Mouse (Mus musculus) left cerebral cortex, postnatal 36 days (tissue): ENCODE data around the gene Ier2. TPM values are rescaled to one million over a fixed set of nuclear protein-coding genes. Genes with fewer than 3 reads are reported as not detected.
A peak's percentile ranks its signal among the peaks of the same experiment; 100 is the strongest.

Source experiments
- DNase-seq, 2 experiments: peaks; one replicate each; pipeline ENCODE4 v3.0.0; 2021 to 2022; ENCODE audit warnings: low spot score in 2 of 2, mixed read lengths in 1 of 2
- intact Hi-C: fragments of 180-260 bp; cut with DNase I; formaldehyde crosslinking; loops from one replicate; pipeline ENCODE4 v1.15.1; 2025
- total RNA-seq, 2 experiments: library from RNA; stranded (reverse); gene quantifications; 2 replicates each; pipeline ENCODE4 v1.2.3; 2021

Ier2 gene
- total RNA-seq: 10 to 100 TPM in 1 of 2 experiments, 1 to 10 TPM in 1; 5.6 to 27.6 TPM

DNA sequence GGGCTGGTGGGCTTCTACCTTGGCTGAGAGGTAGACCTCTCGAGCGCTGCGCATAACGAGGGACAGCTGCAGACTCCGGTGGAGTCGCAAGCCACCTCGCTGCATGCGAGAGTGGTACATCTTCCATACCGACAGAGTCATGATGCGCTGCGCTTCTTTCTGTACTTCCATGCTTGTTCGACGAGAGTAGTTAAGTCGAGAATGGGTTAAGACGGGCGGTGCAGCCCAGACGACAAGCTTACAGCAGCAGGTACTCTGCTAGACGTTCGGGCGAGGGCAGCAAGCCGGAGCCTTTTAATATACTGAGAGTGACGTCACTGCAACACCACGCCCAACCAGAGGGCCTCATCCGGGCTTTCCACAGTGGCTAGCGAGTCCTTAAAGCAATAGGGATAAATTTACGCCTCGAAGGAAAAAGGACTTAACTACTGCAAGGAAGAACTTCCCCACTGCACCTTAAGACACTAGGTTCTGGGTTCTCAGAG, at the start of gene Ier2:
Gene Ier2, minus strand, starts transcription at position 272 of the 485 bp plus-strand sequence.
- peak; percentile 92 to 95 for DNase-seq
- intact Hi-C loops: loop anchor here (1.0 to 5.0 kb wide), 2 partner anchors 23 to 40 kb away; partner anchors contain the start of gene Lyl1

DNA sequence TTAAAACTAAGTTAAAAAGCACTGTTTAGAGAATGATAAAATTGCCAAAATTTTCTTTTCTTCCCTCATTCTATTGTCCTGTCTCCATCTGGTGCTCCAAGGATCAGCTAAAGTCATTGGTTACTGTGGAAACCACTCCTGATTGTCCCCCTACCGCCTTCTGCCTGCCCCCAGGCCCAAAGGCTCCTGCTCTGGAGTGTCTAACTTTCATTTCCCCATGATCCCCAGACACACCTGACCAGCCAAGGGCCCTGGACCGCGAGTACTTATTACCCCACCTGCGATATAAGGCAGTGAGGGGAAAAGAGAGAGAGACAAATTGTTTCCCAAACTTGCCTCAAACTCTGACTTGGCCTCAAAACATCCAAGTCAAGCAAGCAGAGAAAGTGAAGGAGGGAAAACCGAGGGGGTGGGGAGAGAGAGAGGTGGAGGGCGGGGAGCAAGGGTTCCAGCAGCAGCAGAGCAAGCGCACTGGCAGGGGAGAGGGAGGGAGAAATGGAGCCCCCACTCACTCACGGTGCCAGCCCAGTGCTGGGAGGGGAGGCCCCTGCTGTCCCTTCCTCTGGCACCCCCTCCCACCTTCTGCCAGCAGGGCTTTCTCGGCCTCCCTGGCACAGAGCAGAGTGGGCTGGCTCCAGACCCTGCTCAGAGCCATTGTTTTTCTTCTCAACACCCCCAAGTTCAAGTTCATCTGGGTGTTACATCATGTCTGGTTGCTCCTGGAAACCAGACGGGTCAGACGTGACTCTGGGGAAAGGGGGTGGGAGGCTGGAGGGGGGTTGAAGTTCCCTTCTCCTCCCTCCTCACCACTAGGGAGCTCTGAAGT, 49.5 kb upstream of the Ier2 start:
- intact Hi-C loops: no loop called here
- peak in 1 of 2 experiments; percentile 34 for DNase-seq

DNA sequence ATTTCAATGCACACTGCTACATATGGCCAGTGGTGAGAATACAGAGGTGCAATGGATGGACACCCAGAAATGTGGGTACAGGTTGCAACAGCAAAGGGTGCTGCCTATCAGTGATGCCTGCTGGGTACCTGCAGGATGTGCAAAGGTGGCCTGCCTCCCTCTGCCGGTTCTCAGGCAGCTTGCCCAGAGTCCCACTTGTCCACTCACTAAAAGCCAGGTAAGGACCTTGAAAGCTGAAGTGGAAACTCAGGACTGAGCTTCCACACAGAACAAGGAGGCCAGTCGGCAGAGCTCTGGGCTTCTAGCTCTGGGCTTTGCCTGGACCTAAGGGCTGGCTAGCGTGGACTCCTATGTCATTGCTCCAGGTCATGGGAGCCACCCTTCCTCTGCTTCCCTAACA, 48.7 kb upstream of the Ier2 start:
- intact Hi-C loops: no loop called here
- no peak for DNase-seq

DNA sequence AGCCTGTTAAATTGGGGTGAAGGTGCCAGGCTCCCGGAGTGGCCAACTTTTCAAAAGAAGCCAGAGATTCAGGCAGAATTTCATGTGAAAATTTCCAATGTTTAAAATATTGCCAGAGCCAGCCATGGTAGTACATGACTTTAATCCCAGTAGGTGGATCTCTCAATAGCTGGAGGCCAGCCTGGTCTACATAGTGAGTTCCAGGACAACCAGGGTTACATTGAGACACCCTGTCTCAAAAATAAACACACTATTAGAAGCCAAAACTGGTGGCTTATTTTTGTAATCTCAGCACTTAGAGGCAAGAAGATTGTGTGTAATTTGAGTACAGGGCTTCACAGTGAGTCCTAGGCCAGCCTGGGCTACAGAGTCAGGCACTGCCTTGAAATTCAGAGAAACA, 47.3 kb upstream of the Ier2 start:
- intact Hi-C loops: loop anchor here (1.0 kb wide), 1 partner anchor 102 kb away; no protein-coding TSS in a partner anchor

DNA sequence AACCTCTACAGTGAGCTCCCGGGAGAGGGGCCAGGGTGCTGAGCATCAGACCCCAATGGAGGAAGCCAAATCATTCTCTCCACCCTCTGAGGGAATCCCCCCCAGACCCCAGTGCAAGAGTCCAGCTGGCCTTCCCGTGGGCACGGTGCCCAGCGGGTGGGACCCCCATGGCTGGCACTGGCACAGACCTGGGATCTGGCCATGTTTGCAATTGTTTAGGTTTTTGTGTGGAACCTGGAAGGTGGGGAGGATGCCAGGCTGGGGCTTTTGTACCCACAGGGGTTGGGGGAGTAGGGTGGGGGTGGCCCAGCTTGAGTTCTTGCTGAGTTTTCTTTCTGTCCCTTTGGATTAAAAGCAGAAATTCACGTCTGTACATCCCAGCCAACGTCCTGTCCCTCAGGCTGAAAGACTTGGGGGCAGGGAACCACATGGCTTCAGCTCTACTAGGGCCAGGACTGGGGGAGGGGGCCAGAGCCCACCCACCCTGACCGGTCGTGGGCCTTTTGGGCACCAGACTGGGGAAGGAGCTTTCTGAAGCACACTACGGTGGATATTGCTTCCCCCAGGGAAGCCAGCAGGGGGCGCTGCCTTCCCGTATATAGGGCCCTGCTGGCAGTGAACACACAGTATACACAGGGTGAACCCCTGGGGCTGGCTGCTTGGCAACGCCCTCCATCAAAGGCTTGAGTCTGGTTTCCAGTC, 46.3 kb upstream of the Ier2 start:
- intact Hi-C loops: loop anchor here (1.0 kb wide), 1 partner anchor 103 kb away; no protein-coding TSS in a partner anchor

More for the DNA sequence above, 47.3 kb upstream of the Ier2 start:
- no peak for DNase-seq

DNA sequence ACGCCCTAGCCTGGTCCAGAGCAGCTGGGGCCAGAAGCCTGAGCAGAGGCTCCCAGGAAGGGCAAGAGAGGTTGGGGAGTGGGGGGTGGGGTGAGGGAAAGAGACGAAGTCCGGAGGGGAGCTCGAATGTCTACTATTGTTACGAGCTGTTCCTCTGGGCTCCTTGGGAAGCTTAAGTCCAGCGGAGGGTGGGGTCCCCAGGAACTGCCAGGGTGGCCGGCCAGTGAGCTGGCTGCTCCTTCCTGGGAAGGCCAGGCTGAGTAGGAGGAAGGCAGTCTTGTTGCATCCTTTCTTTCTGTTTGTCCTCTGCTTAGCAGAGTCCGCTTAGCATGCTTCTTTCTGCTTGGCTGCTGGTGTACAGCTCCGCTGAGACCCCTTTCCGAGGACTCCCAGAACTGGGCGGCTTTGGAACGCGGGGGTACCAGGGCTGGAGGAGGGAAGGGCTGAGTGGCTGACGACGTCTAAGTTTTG, 45.5 kb upstream of the Ier2 start:
- intact Hi-C loops: no loop called here
- no peak for DNase-seq

More for the DNA sequence above, 46.3 kb upstream of the Ier2 start:
- peak; percentile 84 for DNase-seq

DNA sequence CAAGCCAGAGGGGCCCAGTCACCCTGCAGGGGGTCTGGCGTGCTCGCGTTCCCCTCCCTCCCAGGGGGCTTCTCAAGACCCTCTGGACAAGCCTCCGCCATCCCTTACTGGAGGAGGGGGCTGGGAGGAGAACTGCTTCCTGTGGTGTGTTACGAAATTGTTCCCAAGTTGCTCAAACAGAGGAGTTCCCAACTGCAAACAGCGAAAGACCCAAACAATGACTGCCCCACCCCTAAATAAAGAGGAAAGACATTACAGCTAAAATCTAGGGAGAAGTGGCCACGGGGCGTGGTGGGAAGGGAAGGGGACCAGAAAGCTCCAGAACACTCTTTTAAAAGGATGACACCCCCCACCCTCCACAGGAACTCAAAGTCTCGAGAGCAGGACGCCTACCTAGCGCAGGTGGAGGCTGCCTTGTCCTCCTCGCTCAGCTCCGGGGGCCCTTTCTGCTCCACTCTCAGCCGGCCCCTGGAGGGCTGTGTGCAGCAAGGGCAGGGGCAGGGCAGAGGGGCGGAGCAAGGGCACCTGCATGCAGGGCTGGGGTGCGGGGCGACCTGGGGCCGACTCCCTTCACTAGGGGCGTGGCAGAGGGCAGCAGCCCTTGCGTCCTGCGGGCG, 44.7 kb upstream of the Ier2 start:
- intact Hi-C loops: no loop called here
- no peak for DNase-seq

DNA sequence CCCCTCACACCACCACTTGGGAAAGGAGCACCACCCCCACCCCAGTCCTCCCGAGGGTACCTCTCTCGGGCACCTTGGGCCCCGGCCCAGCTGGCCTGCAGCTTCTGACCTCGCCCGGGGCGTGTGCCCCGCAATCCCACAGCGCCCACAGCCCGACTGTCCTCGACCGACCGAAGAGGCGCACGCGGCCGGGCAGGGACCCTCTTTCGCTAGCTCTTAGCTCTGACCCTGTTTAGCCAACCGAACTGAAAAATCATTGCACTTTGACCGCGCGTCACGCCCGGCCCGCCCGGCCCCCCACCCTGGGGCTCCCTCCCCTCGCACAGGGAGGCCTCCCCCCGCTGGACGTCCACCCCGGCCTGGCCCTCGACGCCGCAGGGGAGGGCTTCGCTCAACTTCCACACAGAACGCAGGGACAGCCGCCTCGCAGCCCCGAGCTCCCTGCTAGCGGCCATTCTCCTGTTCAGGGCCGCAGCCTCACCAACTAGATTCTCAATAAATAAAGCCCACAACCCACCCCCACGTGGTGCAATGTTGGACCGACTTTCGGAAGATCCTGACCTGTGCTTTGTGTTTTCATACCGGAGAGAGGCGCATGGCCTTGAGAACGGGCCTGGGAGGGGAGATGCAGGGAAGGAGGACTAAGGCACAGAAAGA, 44.1 kb upstream of the Ier2 start:
- DNase-seq: no peak
- intact Hi-C loops: no loop called here

DNA sequence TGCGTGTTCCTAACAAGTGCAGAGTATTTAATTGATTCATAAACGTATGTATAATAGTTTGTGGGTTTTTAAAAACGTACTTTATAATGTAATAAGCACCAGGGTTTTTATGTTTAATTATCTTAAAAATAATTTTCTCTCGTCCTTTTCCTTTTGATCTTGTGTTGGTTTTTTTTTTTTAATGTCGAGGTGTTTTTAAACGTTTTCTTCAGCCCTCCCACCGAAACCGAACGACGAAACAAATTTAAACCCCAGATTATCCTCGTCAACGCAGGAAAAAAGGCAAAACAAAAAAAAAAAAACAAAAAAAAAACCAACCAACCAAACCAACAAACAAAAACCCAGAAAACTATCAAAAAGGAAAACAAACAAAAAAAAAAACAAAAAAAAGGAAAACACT, 43.3 kb upstream of the Ier2 start:
- intact Hi-C loops: no loop called here

DNA sequence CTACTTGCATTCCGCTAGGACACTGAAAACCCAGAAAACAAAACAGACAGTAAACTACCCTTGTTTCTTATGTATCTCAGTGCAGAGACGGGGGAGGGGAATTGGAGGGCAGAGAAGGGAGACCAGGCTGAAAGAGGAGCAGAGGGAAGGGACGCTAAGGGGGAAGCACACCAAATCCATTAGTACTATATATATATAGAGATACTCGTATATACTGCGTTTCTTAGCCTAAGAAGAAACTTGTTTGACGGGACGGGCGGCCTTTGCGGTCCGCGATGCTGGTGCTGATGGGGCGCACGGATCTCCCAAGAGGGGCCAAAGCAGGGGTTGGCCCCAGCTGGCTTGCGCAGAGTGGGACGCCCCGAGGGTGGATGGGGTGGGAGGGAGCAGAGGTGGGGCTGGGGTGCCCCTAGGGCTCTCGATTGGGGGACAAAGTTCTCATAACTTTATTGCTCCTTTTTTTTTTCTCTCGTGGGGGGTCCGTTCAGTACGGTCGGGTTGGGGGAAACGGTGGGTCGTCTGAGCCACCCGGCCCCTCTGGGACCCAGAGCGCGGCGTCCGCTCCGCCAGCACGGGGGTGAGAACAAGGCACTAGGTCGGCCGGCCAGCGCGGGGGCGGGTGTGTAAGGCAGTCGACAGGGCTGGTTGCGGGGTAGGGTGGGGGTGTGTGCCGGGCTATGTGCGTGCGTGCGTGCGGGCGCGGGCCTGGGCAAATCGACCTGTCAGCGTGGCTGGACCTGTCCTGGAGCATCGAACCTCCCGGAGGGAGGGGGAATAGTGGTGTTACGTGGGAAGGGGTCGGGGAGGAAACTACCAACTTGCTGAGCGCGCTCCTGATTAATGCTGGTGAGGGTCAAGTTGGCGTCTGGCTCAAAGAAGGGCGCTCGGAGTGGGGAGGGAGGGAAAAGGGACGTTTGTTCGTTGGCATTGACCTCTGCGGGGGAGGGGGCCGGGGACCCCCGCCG, 42.5 kb upstream of the Ier2 start:
- intact Hi-C loops: loop anchor here (5.0 kb wide), 1 partner anchor 43 kb away; the partner anchor contains the start of gene Ier2
- DNase-seq: no peak

More for the DNA sequence above, 43.3 kb upstream of the Ier2 start:
- DNase-seq: no peak

DNA sequence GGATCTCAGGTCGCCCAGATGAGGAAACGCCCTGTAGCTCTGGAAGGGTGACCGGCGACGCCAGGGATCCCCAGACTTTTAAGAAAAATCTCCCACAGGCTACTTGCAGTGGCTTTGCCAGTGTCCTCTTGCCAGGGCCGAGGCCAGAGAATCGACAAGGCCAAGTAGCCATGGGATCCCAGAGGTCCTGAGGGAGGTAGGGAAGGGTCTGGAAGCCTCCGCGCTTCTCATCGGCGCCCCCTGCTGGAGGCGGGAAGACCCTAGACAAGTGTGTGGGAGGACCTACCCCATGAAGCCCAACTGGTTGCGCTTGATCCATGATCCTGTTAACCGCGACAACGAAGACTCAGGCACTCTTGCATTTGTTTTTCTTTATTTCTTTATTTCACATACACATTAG, 41.7 kb upstream of the Ier2 start:
- peak in 1 of 2 experiments; percentile 64 for DNase-seq
- intact Hi-C loops: loop anchor here (5.0 kb wide), 1 partner anchor 42 kb away; the partner anchor contains the start of gene Ier2

DNA sequence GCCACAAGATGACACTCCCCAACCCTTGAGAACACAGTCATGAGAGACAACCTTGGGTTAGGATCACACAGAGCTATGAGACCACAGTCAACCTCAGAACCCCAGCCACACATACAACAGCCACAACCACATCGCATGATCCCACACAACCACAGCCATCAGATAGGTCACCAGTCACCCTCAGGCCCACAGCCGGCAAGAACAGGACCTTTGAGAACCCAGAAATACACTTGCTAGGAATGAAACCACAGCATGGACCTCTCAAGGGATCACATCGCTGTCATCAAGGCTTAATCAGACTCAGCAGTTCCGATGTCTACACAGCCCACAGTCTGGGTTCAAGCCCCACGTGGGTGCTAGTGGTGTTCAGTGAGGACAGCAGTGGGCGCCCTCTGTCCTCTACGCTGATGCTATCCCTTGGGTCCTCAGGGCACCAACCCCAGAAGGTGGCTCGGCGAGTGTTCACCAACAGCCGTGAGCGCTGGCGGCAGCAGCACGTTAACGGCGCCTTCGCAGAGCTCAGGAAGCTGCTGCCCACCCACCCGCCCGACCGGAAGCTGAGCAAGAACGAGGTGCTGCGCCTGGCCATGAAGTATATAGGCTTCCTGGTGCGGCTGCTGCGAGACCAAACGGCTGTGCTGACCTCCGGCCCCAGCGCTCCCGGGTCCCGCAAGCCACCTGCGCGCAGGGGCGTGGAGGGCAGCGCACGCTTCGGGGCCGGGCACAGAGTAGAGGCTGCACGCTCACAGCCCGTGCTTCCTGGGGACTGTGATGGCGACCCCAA, 41.0 kb upstream of the Ier2 start:
- intact Hi-C loops: loop anchor here (5.0 kb wide), 1 partner anchor 41 kb away; the partner anchor contains the start of gene Ier2
- no peak for DNase-seq

DNA sequence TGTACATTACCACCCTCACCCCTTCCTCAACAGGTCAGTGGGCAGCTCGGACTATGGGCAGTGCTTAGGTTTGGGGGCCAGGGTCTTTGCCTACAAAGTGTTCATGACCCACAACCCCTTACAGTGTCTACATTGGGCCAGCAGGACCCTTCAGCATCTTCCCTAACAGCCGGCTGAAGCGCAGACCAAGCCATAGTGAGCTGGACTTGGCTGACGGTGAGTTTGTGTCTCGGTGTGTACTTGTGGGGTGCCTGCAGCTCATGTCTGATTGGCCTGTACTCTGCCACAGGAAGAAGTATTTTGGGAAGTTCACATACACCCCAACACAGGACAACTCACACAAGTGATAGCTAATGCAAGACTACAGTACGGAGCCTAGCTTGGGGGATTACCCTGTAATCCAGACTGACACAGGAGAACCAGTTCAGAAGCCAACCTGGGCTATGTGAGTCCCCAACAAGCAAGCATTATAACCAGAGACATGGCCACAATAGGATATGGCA, 40.4 kb upstream of the Ier2 start:
- intact Hi-C loops: loop anchor here (5.0 kb wide), 1 partner anchor 41 kb away; the partner anchor contains the start of gene Ier2
- DNase-seq: no peak

DNA sequence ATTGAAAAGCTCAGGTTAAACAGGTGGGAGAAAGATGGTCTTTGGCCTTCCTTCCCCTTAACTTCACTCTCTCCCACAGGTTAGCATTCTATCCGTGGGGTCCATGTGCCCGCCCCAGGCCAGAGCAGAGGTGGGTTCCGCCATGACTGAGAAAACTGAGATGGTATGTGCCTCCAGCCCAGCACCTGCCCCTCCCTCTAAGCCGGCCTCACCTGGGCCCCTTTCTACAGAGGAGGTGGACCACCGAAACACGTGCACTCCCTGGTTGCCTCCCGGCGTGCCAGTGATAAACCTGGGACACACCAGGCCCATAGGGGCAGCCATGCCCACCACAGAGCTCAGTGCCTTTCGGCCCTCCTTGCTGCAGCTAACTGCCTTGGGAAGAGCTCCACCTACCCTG, 39.9 kb upstream of the Ier2 start:
- intact Hi-C loops: loop anchor here (5.0 kb wide), 1 partner anchor 40 kb away; the partner anchor contains the start of gene Ier2
- no peak for DNase-seq

DNA sequence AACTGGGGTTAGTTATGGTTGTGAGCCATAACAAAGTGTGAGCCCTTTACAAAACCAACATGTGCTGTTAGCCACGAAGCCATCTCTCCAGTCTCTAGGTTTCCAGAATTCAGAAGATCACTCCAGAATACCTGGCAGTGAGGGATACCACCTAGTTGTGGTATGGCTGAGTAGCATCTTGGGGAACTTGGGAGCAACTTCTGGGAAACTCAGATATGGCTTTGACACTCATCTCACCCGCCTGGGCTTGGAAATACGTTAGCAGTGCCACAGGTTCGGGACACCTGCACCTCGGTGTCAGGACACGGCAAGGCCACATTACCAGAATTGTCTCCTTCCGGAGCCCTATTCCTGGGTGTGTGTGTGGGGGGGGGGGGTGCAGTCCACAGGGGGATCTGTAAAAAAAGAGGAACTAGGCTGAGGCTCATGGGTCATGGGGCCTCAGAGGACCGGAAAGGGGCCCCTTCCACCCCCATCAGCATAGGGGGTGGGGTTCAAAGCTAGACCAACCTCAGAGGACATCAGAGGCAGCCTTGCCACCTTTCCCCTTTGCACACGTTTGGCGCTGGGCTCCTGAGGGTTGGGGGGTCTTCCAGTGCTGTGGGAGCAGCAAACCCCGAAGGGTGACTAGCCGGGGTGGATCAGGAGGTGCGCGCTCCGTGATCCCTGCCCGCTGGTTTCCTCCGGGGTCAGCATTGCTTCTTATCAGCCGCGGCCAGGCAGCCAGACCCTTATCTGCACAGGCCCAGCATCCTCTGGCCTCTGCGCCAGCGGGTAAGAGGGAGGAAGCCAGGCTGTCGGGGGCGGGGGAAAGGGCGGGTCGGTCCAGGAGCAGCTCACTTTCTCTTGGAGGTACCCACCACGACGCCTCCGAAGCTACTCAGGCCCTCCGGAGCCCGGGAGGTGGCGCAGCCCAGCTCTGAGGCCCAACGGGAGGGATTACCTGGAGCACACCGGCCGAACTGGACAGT, 38.6 kb upstream of the Ier2 start, which contains the start of gene Lyl1:
Gene Lyl1, plus strand, starts transcription at position 517 of the 971 bp plus-strand sequence.
- intact Hi-C loops: loop anchor here (5.0 kb wide), 1 partner anchor 39 kb away; the partner anchor contains the start of gene Ier2
- DNase-seq: no peak

DNA sequence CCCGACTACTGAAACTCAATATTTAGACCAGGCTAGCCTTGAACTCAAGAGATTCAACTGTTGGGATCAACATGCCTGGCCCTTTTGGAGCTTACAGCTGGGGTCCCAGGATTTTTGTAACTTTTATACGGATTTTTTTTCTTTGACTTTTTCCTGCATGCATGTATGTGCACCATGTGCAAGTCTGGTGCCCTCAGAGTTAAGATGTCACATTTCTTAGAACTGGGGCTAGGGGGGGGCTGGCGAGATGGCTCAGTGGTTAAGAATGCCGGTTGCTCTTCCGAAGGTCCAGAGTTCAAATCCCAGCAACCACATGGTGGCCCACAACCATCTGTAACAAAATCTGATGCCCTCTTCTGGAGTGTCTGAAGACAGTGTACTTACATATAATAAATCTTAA, 37.9 kb upstream of the Ier2 start:
- intact Hi-C loops: loop anchor here (5.0 kb wide), 1 partner anchor 38 kb away; the partner anchor contains the start of gene Ier2
- no peak for DNase-seq
